Mouse (Mus musculus) liver, embryonic 16.5 days (tissue): ENCODE measurements around the gene Cd36. TPM values are rescaled to one million over a fixed set of nuclear protein-coding genes. Genes with fewer than 3 reads are reported as not detected.
A peak's percentile ranks its signal among the peaks of the same experiment; 100 is the strongest.

Experiments used
- ATAC-seq: fragments of 200-750 bp; cut with Nextera tagmentation; 2 replicates; pipeline ENCODE4 v1.8.0; 2017; ENCODE audit warnings: low read depth, mild to moderate bottlenecking, moderate number of reproducible peaks, moderate library complexity
- H3K27ac ChIP-seq: fragments of 300-500 bp; sonication (generic); 2 replicates; pipeline ENCODE4 v1.5.1; 2014; ENCODE audit warnings: mild to moderate bottlenecking, low read length
- H3K27me3 ChIP-seq: fragments of 300-500 bp; sonication (generic); 2 replicates; pipeline ENCODE4 v1.6.1; 2014; ENCODE audit warnings: low read depth, low read length, mixed read lengths; ENCODE audit not compliant: control insufficient read depth, insufficient read depth
- H3K36me3 ChIP-seq: fragments of 300-500 bp; sonication (generic); 2 replicates; pipeline ENCODE4 v1.6.1; 2014; ENCODE audit warnings: mild to moderate bottlenecking; ENCODE audit not compliant: control insufficient read depth, insufficient read depth
- H3K4me1 ChIP-seq: fragments of 300-500 bp; sonication (generic); 2 replicates; pipeline ENCODE4 v1.6.1; 2014; ENCODE audit warnings: low read depth, low read length, mixed read lengths; ENCODE audit not compliant: control insufficient read depth
- H3K4me2 ChIP-seq: fragments of 300-500 bp; sonication (generic); 2 replicates; pipeline ENCODE4 v1.6.1; 2014; ENCODE audit warnings: low read depth, low read length, mixed read lengths
- H3K4me3 ChIP-seq: fragments of 300-500 bp; sonication (generic); 2 replicates; pipeline ENCODE4 v1.5.1; 2014; ENCODE audit warnings: low read depth, mild to moderate bottlenecking, low read length
- H3K9ac ChIP-seq: fragments of 300-500 bp; sonication (generic); 2 replicates; pipeline ENCODE4 v1.6.1; 2014; ENCODE audit warnings: low read depth, low read length
- H3K9me3 ChIP-seq: fragments of 300-500 bp; sonication (generic); replicated peaks from 2 replicates; pipeline ENCODE4 v1.6.1; 2016; ENCODE audit warnings: low read length; ENCODE audit not compliant: control insufficient read depth
- WGBS: fragments of 180-500 bp; shearing (Covaris S2); extraction: QIAGEN DNeasy Blood & Tissue Kit; methylation state at CpG from one replicate; pipeline ENCODE4 v1.1.7; 2014; ENCODE audit not compliant: insufficient replicate concordance; 5-methylcytosine and 5-hydroxymethylcytosine counted together
- polyA plus RNA-seq: library from polyadenylated mRNA; unstranded; fragments of >200 nt; fragmentation: Nextera tagmentation; extraction: Ambion mirVana; gene quantifications from 2 replicates; pipeline ENCODE4 v1.2.1, GENCODE M21; 2015

The Cd36 gene
- polyA plus RNA-seq, 1 experiment from 2014 or later = 36.8 TPM

DNA sequence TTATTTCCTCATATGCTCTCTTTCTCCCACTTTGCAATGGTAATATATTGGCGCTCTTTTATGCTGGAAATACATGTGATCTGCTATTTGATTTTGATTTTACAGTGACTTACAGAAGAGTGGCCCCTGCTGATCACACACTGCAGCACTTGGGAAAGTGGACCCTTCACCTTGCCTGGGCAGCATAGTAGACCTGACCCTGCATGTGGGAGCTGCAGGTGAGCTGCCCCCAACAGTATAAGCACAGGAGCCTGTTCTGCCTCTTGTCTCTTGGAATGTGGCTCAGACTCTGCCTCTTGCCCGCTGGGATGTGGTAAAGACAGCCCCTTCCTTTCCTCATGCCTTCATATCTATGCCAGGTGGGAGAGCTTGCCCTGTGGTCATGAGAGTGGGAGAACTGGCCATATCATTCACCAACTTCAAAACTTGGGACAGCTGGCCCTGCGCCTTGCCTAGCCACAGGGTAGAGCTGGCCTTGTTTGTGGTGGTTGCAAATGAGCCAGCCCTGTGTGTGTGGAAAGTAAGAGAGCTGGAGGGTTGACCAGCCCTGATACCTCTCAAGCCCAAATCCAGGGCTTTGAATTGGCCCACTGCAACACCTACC lies 81.7 kb downstream of the Cd36 start:
- 57% methylated on average over 3 of the region's 3 CpGs for WGBS
- Histone ChIP-seq H3K9me3 (no peaks in the 10 kb centered on the region), H3K27ac (no peak overlapping the region), H3K27me3 (no peaks in the 10 kb centered on the region), H3K4me3 (no peak overlapping the region), H3K4me2 (no peak overlapping the region), H3K9ac (no peak overlapping the region), H3K36me3 (no peaks in the 10 kb centered on the region), H3K4me1 (no peaks in the 10 kb centered on the region)
- ATAC-seq = no peak

DNA sequence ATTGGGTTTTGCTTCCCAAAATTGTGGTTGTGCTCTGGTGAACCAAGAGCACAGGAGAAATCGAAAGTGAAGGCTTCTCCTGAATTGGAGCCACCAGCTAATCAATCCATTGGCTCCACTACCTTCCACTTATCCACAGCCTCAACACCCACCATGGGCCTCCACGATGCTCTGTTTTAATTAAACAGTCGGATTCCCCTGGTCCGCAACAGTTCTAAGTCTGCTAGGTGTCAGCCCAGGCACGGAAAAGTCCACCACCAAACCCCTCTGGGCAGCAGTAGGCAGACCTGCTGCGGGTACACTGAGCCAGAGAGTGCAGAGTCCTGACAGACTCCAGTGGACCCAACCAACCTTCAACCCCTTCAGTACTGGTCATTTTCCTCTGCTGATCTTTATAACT lies 112.0 kb downstream of the Cd36 start:
- Histone ChIP-seq H3K4me3 (no peak overlapping the region), H3K27me3 (no peaks in the 10 kb centered on the region), H3K4me2 (no peak overlapping the region), H3K36me3 (no peaks in the 10 kb centered on the region), H3K4me1 (no peaks in the 10 kb centered on the region), H3K27ac (no peak overlapping the region), H3K9me3 (no peaks in the 10 kb centered on the region), H3K9ac (no peak overlapping the region)
- 70% methylated on average over 6 of the region's 6 CpGs for WGBS
- peak; percentile 67 for ATAC-seq

DNA sequence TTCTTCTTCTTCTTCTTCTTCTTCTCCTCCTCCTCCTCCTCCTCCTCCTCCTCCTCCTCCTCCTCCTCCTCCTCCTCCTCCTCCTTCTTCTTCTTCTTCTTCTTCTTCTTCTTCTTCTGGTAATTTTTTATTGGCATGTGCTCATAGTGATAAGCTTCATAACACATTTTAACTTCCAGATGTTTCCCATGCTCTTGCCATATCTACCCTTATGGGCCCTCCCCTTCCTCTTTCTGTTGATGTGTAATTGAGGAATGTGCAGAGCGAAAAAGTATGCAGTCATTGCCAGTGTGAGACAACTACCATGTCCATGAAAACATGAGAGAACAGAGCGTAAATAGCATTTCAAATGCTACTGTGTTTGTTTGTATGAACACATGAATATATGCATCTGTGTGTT lies 118.3 kb downstream of the Cd36 start:
- no peak overlapping the region for H3K27ac ChIP-seq
- no peak overlapping the region for H3K9ac ChIP-seq
- H3K36me3 ChIP-seq = no peaks in the 10 kb centered on the region
- WGBS = 55% methylated on average over 2 of the region's 2 CpGs
- H3K4me2 ChIP-seq = no peak overlapping the region
- no peaks in the 10 kb centered on the region for H3K4me1 ChIP-seq
- no peak for ATAC-seq
- H3K27me3 ChIP-seq = no peaks in the 10 kb centered on the region
- no peak overlapping the region for H3K4me3 ChIP-seq
- H3K9me3 ChIP-seq = no peaks in the 10 kb centered on the region

DNA sequence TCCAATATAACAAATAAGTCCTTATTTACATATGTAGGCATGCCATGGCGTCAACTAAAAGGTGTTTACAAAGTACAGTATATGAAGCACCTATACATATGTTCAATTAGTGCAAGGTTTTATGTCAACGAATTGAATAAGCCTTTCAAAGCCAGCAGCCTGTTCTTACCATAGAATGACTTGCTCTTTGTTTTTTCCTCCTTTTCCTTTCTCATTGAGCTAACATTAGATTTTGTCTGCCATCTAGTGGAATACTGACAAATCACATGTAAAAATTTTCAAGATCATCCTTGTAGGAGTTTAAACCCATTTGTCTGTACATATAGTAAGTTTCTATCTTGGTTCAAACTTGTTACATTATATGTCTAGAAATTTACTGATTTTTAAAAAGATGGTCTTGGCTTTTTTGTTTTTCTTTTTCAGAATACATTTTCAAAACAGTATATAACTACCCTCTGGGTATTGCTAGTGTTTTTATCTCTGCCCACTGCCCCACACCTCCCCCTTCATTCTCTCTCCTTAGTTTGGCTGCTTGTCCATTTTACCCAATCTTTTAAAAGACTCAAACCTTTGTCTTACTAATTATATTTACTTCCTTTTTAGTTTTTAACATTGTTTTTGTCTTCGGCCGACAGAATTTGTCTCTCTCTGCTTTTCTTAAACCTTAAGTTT lies 122.5 kb downstream of the Cd36 start:
- H3K27me3 ChIP-seq = no peaks in the 10 kb centered on the region
- no peaks in the 10 kb centered on the region for H3K4me1 ChIP-seq
- H3K4me3 ChIP-seq = no peak overlapping the region
- WGBS = 46% methylated on average over 4 of the region's 4 CpGs
- ATAC-seq = no peak
- no peak overlapping the region for H3K27ac ChIP-seq
- H3K9me3 ChIP-seq = no peaks in the 10 kb centered on the region
- H3K9ac ChIP-seq = no peak overlapping the region
- H3K4me2 ChIP-seq = no peak overlapping the region
- H3K36me3 ChIP-seq = no peaks in the 10 kb centered on the region

DNA sequence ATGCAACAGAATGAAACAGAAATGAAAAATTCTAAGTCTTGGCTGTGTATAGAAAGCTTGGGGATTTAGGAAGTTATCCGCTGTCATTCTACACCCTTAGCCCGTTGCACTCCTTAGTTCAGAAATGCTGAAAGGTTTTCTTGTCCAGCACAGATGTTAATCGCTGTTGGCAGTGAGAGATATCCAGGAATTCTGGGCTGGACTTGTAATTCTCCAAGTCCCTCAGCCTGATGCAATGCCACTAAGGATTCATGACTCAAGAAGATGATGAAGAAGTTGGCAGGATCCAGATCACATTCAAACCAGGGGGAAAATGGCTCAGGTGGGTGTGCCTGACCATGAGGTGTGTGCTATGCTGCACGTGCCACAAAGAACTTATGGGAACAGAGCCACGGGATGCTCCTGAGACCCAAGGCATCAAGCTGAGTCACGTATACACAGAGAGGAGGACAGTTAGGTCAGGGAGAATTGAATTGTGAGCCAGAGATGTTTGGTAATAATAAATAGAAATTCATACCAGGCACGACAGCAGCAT lies 135.1 kb downstream of the Cd36 start:
- H3K9me3 ChIP-seq = no peaks in the 10 kb centered on the region
- no peaks in the 10 kb centered on the region for H3K4me1 ChIP-seq

DNA sequence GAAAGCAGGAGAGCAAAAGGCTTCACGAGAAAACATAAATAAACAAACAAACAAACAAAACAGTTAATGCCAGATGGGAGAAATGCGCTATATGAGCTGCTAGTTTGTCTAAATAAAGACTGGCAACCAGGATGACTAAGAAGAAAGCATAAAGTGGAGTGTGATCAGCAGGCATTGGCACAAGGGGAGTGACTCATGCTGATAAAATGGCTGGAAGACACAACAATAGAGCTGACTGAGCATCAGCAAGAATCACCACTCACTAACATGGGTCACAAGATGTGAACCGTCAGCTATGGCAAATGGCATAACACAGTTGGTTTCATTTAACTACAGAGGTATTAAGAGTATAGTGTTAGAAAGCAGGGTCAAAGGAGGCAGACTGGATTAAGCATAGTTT lies 140.3 kb downstream of the Cd36 start:
- Histone ChIP-seq H3K36me3 (no peaks in the 10 kb centered on the region), H3K4me1 (no peaks in the 10 kb centered on the region), H3K9me3 (no peaks in the 10 kb centered on the region), H3K9ac (no peak overlapping the region), H3K4me3 (no peak overlapping the region), H3K27me3 (no peaks in the 10 kb centered on the region), H3K4me2 (no peak overlapping the region), H3K27ac (no peak overlapping the region)
- ATAC-seq = no peak
- WGBS = 47% methylated on average over 3 of the region's 3 CpGs

More for the DNA sequence above, 135.1 kb downstream of the Cd36 start:
- no peak for ATAC-seq
- no peak overlapping the region for H3K27ac ChIP-seq
- H3K4me2 ChIP-seq = no peak overlapping the region
- no peak overlapping the region for H3K4me3 ChIP-seq
- H3K36me3 ChIP-seq = no peaks in the 10 kb centered on the region
- 54% methylated on average over 7 of the region's 7 CpGs for WGBS
- H3K27me3 ChIP-seq = no peaks in the 10 kb centered on the region
- H3K9ac ChIP-seq = no peak overlapping the region

DNA sequence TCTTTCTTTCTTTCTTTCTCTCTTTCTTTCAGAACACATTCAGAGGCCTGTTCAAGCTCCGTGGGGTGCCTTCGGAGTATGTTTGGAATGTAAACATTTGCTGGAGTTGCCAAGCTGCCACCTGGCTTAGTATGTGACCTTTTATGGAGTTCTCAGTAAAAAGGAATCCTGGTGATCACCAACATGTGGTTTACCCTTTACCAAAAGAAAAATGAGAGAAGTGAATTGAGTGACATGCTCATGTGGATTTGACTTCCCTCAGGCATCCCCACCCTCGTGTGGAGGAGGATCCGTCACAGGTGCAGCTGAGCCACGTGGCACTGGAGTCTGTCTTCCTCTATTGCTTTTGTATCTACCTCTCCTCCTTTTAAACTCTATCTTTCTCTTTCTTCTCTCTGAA lies 141.5 kb downstream of the Cd36 start:
- H3K4me1 ChIP-seq = no peaks in the 10 kb centered on the region
- H3K36me3 ChIP-seq = no peaks in the 10 kb centered on the region
- ATAC-seq = no peak
- no peaks in the 10 kb centered on the region for H3K27me3 ChIP-seq
- H3K9me3 ChIP-seq = no peaks in the 10 kb centered on the region
- no peak overlapping the region for H3K4me2 ChIP-seq
- H3K27ac ChIP-seq = no peak overlapping the region
- no peak overlapping the region for H3K9ac ChIP-seq
- WGBS = 46% methylated on average over 5 of the region's 5 CpGs
- H3K4me3 ChIP-seq = no peak overlapping the region

DNA sequence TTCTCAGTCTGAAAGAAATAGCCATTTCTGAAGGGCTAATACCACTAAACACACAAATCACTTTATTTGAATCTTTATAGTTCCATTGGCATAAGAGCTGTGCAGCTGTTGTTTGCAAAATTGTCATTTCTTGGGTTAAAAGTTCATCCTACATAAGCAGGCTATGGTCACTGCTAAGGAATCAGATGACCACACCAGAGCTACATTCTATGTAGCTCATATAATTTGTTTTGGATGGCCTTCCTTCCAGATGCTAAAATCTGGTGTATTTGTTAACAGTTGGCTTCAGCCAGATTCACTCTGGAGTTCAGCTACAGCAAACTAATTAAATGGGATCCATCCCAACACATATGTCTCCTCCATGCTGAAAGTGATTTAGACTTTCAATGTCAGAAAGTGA lies 142.1 kb downstream of the Cd36 start:
- Histone ChIP-seq H3K4me1 (no peaks in the 10 kb centered on the region), H3K4me2 (no peak overlapping the region)

DNA sequence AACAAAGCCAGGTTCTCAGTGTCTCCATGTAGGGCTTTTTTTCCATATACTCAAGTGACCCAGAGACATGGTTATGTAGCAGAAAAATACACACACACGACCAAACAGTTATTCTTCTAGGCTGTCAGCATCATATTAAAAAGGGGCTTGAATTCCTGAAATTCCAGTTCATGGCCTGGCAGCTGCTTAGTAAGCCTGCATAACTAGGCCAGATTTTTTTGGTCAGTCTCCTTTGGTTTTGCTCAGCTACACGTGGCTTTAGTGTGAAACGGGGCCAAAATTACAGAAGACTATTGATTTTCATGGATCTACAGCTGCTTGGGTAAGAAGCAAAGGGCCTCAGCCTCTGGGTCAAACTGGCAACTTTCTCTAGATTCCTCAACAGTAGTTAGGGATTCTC lies 148.8 kb downstream of the Cd36 start:
- Histone ChIP-seq H3K9ac (no peak overlapping the region), H3K9me3 (no peaks in the 10 kb centered on the region), H3K4me3 (no peak overlapping the region), H3K4me1 (no peaks in the 10 kb centered on the region), H3K27ac (no peak overlapping the region), H3K4me2 (no peak overlapping the region), H3K27me3 (no peaks in the 10 kb centered on the region), H3K36me3 (no peaks in the 10 kb centered on the region)
- no peak for ATAC-seq
- 41% methylated on average over 3 of the region's 3 CpGs for WGBS

More for the DNA sequence above, 142.1 kb downstream of the Cd36 start:
- no peaks in the 10 kb centered on the region for H3K27me3 ChIP-seq
- no peak overlapping the region for H3K27ac ChIP-seq
- H3K9me3 ChIP-seq = no peaks in the 10 kb centered on the region
- no peak for ATAC-seq
- no peak overlapping the region for H3K9ac ChIP-seq
- no peak overlapping the region for H3K4me3 ChIP-seq
- H3K36me3 ChIP-seq = no peaks in the 10 kb centered on the region
